Mouse (Mus musculus): Measurements from ENCODE around the gene Dact3.
A peak's percentile ranks its signal among the peaks of the same experiment; 100 is the strongest.

- TF ChIP-seq CTCF (IDR thresholded peaks at IDR 0.05; ENCODE audit: low read depth, low read length): peak; percentile 86
- no peak for TF ChIP-seq EP300 (IDR thresholded peaks at IDR 0.05; ENCODE audit: insufficient read depth, low read depth, low read length)
These were observed 16.8 kb upstream of the Dact3 start for GRCm38 (mm10) chr7:16858336-16858735.
